In the genomic region with DNA sequence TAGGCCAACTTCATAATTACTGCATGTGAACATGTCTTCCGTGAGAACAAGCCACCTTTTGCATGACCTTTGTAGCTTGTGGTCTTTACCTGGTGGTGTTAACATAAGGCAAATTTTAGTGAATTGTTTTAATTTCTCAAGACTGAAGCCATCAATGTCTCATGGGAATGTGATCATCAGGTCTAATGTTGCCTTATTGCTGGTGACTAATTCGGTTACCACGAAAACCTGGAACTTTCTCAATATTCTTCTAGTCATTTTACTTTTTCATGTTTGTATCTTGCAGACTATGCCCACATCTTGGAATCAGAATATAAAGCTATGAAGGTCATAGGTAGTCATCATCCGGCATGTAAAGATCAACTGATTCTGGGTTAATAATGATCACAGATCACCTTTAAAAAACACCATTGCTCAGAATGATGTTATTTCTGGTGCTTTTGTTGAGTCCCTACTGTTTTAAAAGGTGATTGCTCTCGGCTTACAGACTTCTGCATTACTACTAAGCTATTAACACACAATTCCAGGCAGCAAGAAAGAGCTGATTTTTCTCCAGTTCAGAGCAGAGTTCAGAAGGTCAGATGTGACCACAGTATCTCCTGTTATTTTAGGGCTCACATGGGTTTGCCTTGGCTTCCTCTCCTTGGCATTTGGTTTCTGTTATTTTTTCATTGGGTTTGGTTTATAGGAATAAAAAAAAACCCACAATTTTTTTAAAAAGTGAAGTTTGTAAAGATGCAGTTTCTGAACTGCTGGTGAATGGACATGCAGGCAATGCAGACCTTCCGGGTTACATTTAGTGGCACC, we compare ENCODE assay signal across 19 mouse cellular contexts.
"Had no signal": no experiment of that assay in that cellular context is flagged by ENCODE, and none has a peak within 500 bp of the region (broad histone marks: within the 10 kb centered on the region; RNA-seq: fewer than 3 reads in every experiment).

No protein-coding gene starts in this region.

- H3K36me3 ChIP-seq: limb, embryonic 10.5 days; limb, embryonic 13.5 days; liver, embryonic 12.5 days; liver, embryonic 15.5 days; lung, embryonic 15.5 days; midbrain, embryonic 12.5 days had no signal

- ATAC-seq: liver, embryonic 12.5 days; midbrain, embryonic 16.5 days had no signal

- H3K9ac ChIP-seq: limb, embryonic 13.5 days; liver, embryonic 12.5 days; liver, embryonic 15.5 days; lung, embryonic 15.5 days; midbrain, embryonic 12.5 days had no signal

- DNase-seq: kidney, adult 18-20 months; kidney, adult 9 months; kidney, postnatal 14 days; kidney, postnatal 4 days; liver; lung, adult 18-20 months; lung, postnatal 10 days; lung, postnatal 36 days; right cerebral cortex, adult 18-20 months; right cerebral cortex, postnatal 14 days; right cerebral cortex, postnatal 4 days; thymus, postnatal 25 days had no signal

- H3K4me1 ChIP-seq: limb, embryonic 10.5 days; liver, embryonic 15.5 days; lung, embryonic 15.5 days; midbrain, embryonic 12.5 days had no signal

- H3K27me3 ChIP-seq: limb, embryonic 13.5 days; liver, embryonic 12.5 days; liver, embryonic 15.5 days; lung, embryonic 15.5 days; midbrain, embryonic 12.5 days had no signal

- H3K9me3 ChIP-seq: limb, embryonic 10.5 days; limb, embryonic 13.5 days; liver, embryonic 12.5 days; liver, embryonic 15.5 days; lung, embryonic 15.5 days; midbrain, embryonic 12.5 days had no signal

- H3K27ac ChIP-seq: limb, embryonic 10.5 days; limb, embryonic 13.5 days; liver, embryonic 12.5 days; liver, embryonic 15.5 days; lung, embryonic 15.5 days; midbrain, embryonic 12.5 days had no signal

- H3K4me3 ChIP-seq: limb, embryonic 10.5 days; limb, embryonic 13.5 days; liver, embryonic 12.5 days; liver, embryonic 15.5 days; lung, embryonic 15.5 days; midbrain, embryonic 12.5 days had no signal

- H3K4me2 ChIP-seq: limb, embryonic 13.5 days; liver, embryonic 12.5 days; liver, embryonic 15.5 days; lung, embryonic 15.5 days; midbrain, embryonic 12.5 days had no signal
